Mouse (Mus musculus) kidney, adult 2 months (tissue): ENCODE data around the gene Slc25a47. TPM values are rescaled to one million over a fixed set of nuclear protein-coding genes. Genes with fewer than 3 reads are reported as not detected.

Experiments used
- DNase-seq: peaks from one replicate; pipeline ENCODE4 v3.0.0; 2021
- H3K27ac ChIP-seq: fragments of 200-500 bp; 2 replicates; pipeline ENCODE4 v1.5.1; 2012; ENCODE audit warnings: low read depth, low read length, control low read depth, inconsistent platforms; ENCODE audit not compliant: insufficient read depth
- H3K27me3 ChIP-seq: fragments of 200-500 bp; replicated peaks from 2 replicates; pipeline ENCODE4 v1.6.1; 2012; ENCODE audit warnings: mild to moderate bottlenecking, moderate library complexity, low read length, inconsistent platforms; ENCODE audit not compliant: control insufficient read depth, insufficient read depth
- H3K36me3 ChIP-seq: fragments of 200-500 bp; 2 replicates; pipeline ENCODE4 v1.6.1; 2012; ENCODE audit warnings: mild to moderate bottlenecking, moderate library complexity, low read length, inconsistent platforms; ENCODE audit not compliant: control insufficient read depth, insufficient read depth
- H3K4me1 ChIP-seq: fragments of 200-500 bp; 2 replicates; pipeline ENCODE4 v1.6.1; 2011; ENCODE audit warnings: low read length; ENCODE audit not compliant: control insufficient read depth, insufficient read depth
- H3K4me3 ChIP-seq: fragments of 200-500 bp; 2 replicates; pipeline ENCODE4 v1.5.1; 2011; ENCODE audit warnings: mild to moderate bottlenecking, low read depth, low read length, control low read depth; ENCODE audit not compliant: insufficient read depth
- CTCF ChIP-seq: fragments of 200-500 bp; conservative IDR thresholded peaks from 2 replicates; pipeline ENCODE4 v1.5.1; 2011; ENCODE audit warnings: low read depth, mild to moderate bottlenecking, control low read depth, low read length, moderate library complexity, mixed read lengths; ENCODE audit not compliant: insufficient read depth, insufficient read length
- POLR2A ChIP-seq: fragments of 200-500 bp; IDR thresholded peaks from one replicate; pipeline ENCODE4 v1.6.1; 2011; ENCODE audit warnings: low read depth, low read length, control low read depth
- WGBS: fragments of 180-500 bp; shearing (Covaris S2); methylation state at CpG from one replicate; pipeline ENCODE4 v1.1.7; 2018; 5-methylcytosine and 5-hydroxymethylcytosine counted together
- polyA plus RNA-seq: library from polyadenylated mRNA; depleted of rRNA; stranded (reverse); fragments of >200 nt; gene quantifications from 2 replicates; pipeline ENCODE4 v1.2.3, GENCODE M21; 2012

The Slc25a47 gene
- polyA plus RNA-seq, 1 experiment = 7.0 TPM

- H3K36me3 ChIP-seq = no peaks in the 10 kb centered on the region
- H3K27me3 ChIP-seq = no peaks in the 10 kb centered on the region
- 7% methylated on average over 9 of the region's 9 CpGs for WGBS
- peak overlapping the region; percentile 100 for H3K4me3 ChIP-seq
- DNase-seq = no peak
- peaks cover 3% of the 10 kb centered on the region; the same call in 1 of the 2 replicates for H3K4me1 ChIP-seq
- H3K27ac ChIP-seq = peak overlapping the region; percentile 98
- TF ChIP-seq POLR2A (no peak), CTCF (no peak)
Measured at GRCm38 (mm10) chr12:108794979-108795537, 40.8 kb upstream of the Slc25a47 start.

GRCm38 (mm10) chr12:108801613-108802012, 34.2 kb upstream of the Slc25a47 start:
- no peak for TF ChIP-seq CTCF
- TF ChIP-seq POLR2A = no peak
- Histone ChIP-seq H3K36me3 (no peaks in the 10 kb centered on the region), H3K4me1 (peaks cover 23% of the 10 kb centered on the region; the same call in 1 of the 2 replicates), H3K4me3 (no peak overlapping the region), H3K27me3 (no peaks in the 10 kb centered on the region), H3K27ac (no peak overlapping the region)
- WGBS = 35% methylated on average over 2 of the region's 2 CpGs
- DNase-seq = no peak

GRCm38 (mm10) chr12:108804388-108804787, 31.5 kb upstream of the Slc25a47 start:
- no peaks in the 10 kb centered on the region for H3K36me3 ChIP-seq
- no peak for DNase-seq
- no peaks in the 10 kb centered on the region for H3K27me3 ChIP-seq
- H3K4me1 ChIP-seq = peaks cover 21% of the 10 kb centered on the region; the same call in 1 of the 2 replicates
- no peak overlapping the region for H3K27ac ChIP-seq
- H3K4me3 ChIP-seq = no peak overlapping the region
- TF ChIP-seq CTCF = no peak
- no peak for TF ChIP-seq POLR2A
- WGBS = 62% methylated on average over 2 of the region's 2 CpGs

GRCm38 (mm10) chr12:108808465-108808864, 27.4 kb upstream of the Slc25a47 start:
- Histone ChIP-seq H3K27ac (no peak overlapping the region), H3K4me1 (peaks cover 8% of the 10 kb centered on the region; the same call in 1 of the 2 replicates), H3K27me3 (no peaks in the 10 kb centered on the region), H3K4me3 (no peak overlapping the region), H3K36me3 (no peaks in the 10 kb centered on the region)
- no peak for DNase-seq
- TF ChIP-seq CTCF = no peak
- TF ChIP-seq POLR2A = no peak
- 66% methylated on average over 2 of the region's 2 CpGs for WGBS

- no peak overlapping the region for H3K27ac ChIP-seq
- H3K27me3 ChIP-seq = no peaks in the 10 kb centered on the region
- 64% methylated on average over 1 of the region's 1 CpGs for WGBS
- DNase-seq = no peak
- no peak overlapping the region for H3K4me3 ChIP-seq
- no peaks in the 10 kb centered on the region for H3K36me3 ChIP-seq
- no peak for TF ChIP-seq POLR2A
- no peak for TF ChIP-seq CTCF
- H3K4me1 ChIP-seq = peaks cover 3% of the 10 kb centered on the region; the same call in 1 of the 2 replicates
Measured at GRCm38 (mm10) chr12:108809771-108810170, 26.1 kb upstream of the Slc25a47 start.

- no peak overlapping the region for H3K27ac ChIP-seq
- no peaks in the 10 kb centered on the region for H3K27me3 ChIP-seq
- H3K4me1 ChIP-seq = peaks cover 3% of the 10 kb centered on the region; the same call in 1 of the 2 replicates
- H3K4me3 ChIP-seq = no peak overlapping the region
- no peaks in the 10 kb centered on the region for H3K36me3 ChIP-seq
- TF ChIP-seq CTCF (no peak), POLR2A (no peak)
- 75% methylated on average over 7 of the region's 7 CpGs for WGBS
- no peak for DNase-seq
Measured at GRCm38 (mm10) chr12:108810309-108810708, 25.5 kb upstream of the Slc25a47 start.

GRCm38 (mm10) chr12:108811133-108811532, 24.7 kb upstream of the Slc25a47 start:
- TF ChIP-seq POLR2A (no peak), CTCF (peak; percentile 52)
- Histone ChIP-seq H3K27ac (no peak overlapping the region), H3K4me3 (no peak overlapping the region), H3K27me3 (no peaks in the 10 kb centered on the region), H3K36me3 (no peaks in the 10 kb centered on the region), H3K4me1 (peaks cover 3% of the 10 kb centered on the region; the same call in 1 of the 2 replicates)
- WGBS = 14% methylated on average over 2 of the region's 2 CpGs
- peak; percentile 58 for DNase-seq
